Mouse (Mus musculus) heart, adult 2 months (tissue): ENCODE measurements around the gene Eno2.

Experiments used
- CTCF ChIP-seq: fragments of 200-600 bp; IDR thresholded peaks from 2 replicates; pipeline ENCODE4 v1.8.1; 2022; ENCODE audit warnings: antibody characterized with exemption, mild to moderate bottlenecking, moderate library complexity
- EP300 ChIP-seq: fragments of 200-500 bp; IDR thresholded peaks from 2 replicates; pipeline ENCODE4 v1.6.1; 2011; ENCODE audit warnings: low read depth, low read length, control low read depth; ENCODE audit not compliant: insufficient read depth
- POLR2A ChIP-seq: fragments of 200-500 bp; IDR thresholded peaks from 2 replicates; pipeline ENCODE4 v1.6.1; 2011; ENCODE audit warnings: mild to moderate bottlenecking, low read depth, low read length, control low read depth; ENCODE audit not compliant: insufficient read depth

- TF ChIP-seq POLR2A, result no peak
- no peak for TF ChIP-seq CTCF
- no peak for TF ChIP-seq EP300
Observed at GRCm38 (mm10) chr6:124757351-124757880, 12.1 kb downstream of the Eno2 start.
